Mouse (Mus musculus) C2C12 (cell line): ENCODE measurements around the gene Trabd2b. TPM values are rescaled to one million over a fixed set of nuclear protein-coding genes. Genes with fewer than 3 reads are reported as not detected.

Experiments used
- H3K27me3 ChIP-seq: one replicate; pipeline ENCODE4 v1.6.1; 2011; ENCODE audit not compliant: control insufficient read depth, insufficient read depth, insufficient read length
- H3K36me3 ChIP-seq: one replicate; pipeline ENCODE4 v1.6.1; 2011; ENCODE audit not compliant: control insufficient read depth, insufficient read depth
- H3K4me3 ChIP-seq: one replicate; pipeline ENCODE4 v1.5.1; 2011; ENCODE audit warnings: mild to moderate bottlenecking, control low read depth; ENCODE audit not compliant: poor library complexity, insufficient read depth, severe bottlenecking
- H3K79me2 ChIP-seq: one replicate; pipeline ENCODE4 v1.6.1; 2011; ENCODE audit not compliant: control insufficient read depth, insufficient read depth
- H3K79me3 ChIP-seq: one replicate; pipeline ENCODE4 v1.6.1; 2011; ENCODE audit warnings: low read depth, control low read depth
- H3ac ChIP-seq: one replicate; pipeline ENCODE3; 2011; ENCODE audit warnings: low read depth; ENCODE audit not compliant: control insufficient read depth, insufficient read length
- CEBPB ChIP-seq: IDR thresholded peaks from one replicate; pipeline ENCODE4 v1.6.1; 2011; ENCODE audit warnings: low read depth, mild to moderate bottlenecking, control low read depth, moderate library complexity
- CTCF ChIP-seq: IDR thresholded peaks from one replicate; pipeline ENCODE4 v1.5.1; 2011; ENCODE audit not compliant: control insufficient read depth, insufficient read depth, insufficient read length
- FOSL1 ChIP-seq: IDR thresholded peaks from one replicate; pipeline ENCODE4 v1.8.0; 2011; ENCODE audit warnings: mild to moderate bottlenecking, low read length; ENCODE audit not compliant: poor library complexity, insufficient read depth, severe bottlenecking
- MAX ChIP-seq: IDR thresholded peaks from one replicate; pipeline ENCODE4 v1.6.1; 2011; ENCODE audit warnings: mild to moderate bottlenecking, control low read depth
- MYOD1 ChIP-seq: IDR thresholded peaks from one replicate; pipeline ENCODE4 v1.6.1; 2011; ENCODE audit warnings: low read depth; ENCODE audit not compliant: control insufficient read depth, insufficient read length
- MYOG ChIP-seq: IDR thresholded peaks from one replicate; pipeline ENCODE4 v1.6.1; 2011; ENCODE audit not compliant: control insufficient read depth, insufficient read length; ENCODE audit errors: extremely low read depth
- USF1 ChIP-seq: IDR thresholded peaks from one replicate; pipeline ENCODE4 v1.6.1; 2011; ENCODE audit warnings: low read depth, mild to moderate bottlenecking, control low read depth, moderate library complexity
- polyA plus RNA-seq: library from polyadenylated mRNA; unstranded; fragments of >200 nt; fragmentation: generic; extraction: Trizol; gene quantifications from one replicate; pipeline ENCODE4 v1.2.1, GENCODE M21; 2012; ENCODE audit warnings: missing spikeins

Trabd2b gene
- polyA plus RNA-seq, 1 experiment = 0.28 TPM

DNA sequence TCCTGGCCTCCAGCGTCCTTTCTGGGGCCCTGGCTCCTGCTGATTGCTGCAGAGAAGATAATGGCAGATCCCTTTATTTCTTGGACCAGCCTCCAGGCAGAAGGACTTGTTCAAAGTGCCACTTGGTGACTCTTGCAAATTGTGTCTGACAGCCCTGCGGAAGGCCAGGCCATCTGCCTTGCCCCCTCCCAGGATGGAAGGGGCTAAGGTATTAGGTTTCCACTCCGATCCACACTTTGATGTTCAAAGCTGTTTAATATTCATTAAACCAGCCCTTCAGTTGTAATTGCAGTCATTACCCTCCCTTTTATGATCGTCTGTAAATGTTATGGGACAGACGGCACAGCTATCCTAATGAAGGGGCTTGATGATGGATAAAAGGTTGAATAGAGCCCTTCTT lies 75.0 kb downstream of the Trabd2b start:
- Histone ChIP-seq H3K79me3 (no peaks in the 10 kb centered on the region), H3ac (no peak overlapping the region), H3K36me3 (no peaks in the 10 kb centered on the region), H3K79me2 (no peaks in the 10 kb centered on the region), H3K27me3 (peaks cover 13% of the 10 kb centered on the region), H3K4me3 (no peak overlapping the region)
- no peak for TF ChIP-seq MAX
- TF ChIP-seq MYOD1 = no peak
- TF ChIP-seq MYOG = no peak
- no peak for TF ChIP-seq USF1
- TF ChIP-seq CTCF = no peak
- TF ChIP-seq FOSL1 = no peak
- no peak for TF ChIP-seq CEBPB

DNA sequence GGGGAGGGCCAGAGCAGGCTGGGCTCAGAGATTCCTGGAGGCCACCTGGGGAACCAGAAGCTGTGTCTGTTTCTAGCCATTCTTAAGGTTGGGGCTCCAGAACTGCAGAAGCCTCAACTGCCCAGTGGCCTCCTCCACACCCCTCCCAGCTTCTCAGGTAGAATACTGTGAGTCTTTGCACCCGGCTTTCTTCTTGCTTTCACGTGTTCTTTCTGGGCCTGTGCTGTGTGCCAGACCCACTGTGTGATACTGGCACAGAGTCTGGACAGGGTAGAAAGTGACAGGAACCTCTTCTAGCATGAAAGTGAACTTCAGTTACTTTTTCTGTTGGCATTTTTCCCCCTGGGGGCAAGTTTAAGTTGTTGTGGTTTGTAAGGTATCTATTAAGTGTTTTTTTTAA lies 77.6 kb downstream of the Trabd2b start:
- no peaks in the 10 kb centered on the region for H3K36me3 ChIP-seq
- H3K79me3 ChIP-seq = no peaks in the 10 kb centered on the region
- peaks cover 5% of the 10 kb centered on the region for H3K27me3 ChIP-seq
- H3ac ChIP-seq = no peak overlapping the region
- TF ChIP-seq MAX (no peak), MYOG (no peak), FOSL1 (no peak), USF1 (no peak), CEBPB (no peak), MYOD1 (no peak), CTCF (no peak)
- no peaks in the 10 kb centered on the region for H3K79me2 ChIP-seq
- no peak overlapping the region for H3K4me3 ChIP-seq

DNA sequence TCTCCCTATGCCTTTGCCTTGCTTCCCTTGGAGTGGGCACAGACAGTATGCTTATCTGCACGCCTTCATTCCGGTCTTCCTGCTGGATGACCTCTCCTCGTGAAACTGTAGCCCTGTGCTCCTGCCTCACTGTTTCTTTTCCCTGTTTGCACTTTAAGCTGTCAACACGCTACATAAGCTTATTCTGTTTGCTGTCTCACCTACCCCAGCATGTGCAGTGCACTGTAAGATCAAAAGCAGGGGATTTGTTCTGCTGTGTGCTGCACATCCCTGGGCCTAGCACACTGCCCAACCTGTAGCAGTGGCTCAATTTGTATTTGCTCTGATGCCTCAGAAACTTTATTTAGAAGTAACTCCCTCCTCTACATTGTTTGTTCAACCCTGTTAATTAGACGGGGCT lies 79.5 kb downstream of the Trabd2b start:
- H3K4me3 ChIP-seq = no peak overlapping the region
- H3K79me3 ChIP-seq = no peaks in the 10 kb centered on the region
- H3K79me2 ChIP-seq = no peaks in the 10 kb centered on the region
- H3ac ChIP-seq = no peak overlapping the region
- H3K27me3 ChIP-seq = peaks cover 3% of the 10 kb centered on the region
- no peak for TF ChIP-seq MYOG
- TF ChIP-seq CEBPB = no peak
- no peak for TF ChIP-seq FOSL1
- no peak for TF ChIP-seq CTCF
- no peak for TF ChIP-seq MYOD1
- no peak for TF ChIP-seq USF1
- H3K36me3 ChIP-seq = no peaks in the 10 kb centered on the region

DNA sequence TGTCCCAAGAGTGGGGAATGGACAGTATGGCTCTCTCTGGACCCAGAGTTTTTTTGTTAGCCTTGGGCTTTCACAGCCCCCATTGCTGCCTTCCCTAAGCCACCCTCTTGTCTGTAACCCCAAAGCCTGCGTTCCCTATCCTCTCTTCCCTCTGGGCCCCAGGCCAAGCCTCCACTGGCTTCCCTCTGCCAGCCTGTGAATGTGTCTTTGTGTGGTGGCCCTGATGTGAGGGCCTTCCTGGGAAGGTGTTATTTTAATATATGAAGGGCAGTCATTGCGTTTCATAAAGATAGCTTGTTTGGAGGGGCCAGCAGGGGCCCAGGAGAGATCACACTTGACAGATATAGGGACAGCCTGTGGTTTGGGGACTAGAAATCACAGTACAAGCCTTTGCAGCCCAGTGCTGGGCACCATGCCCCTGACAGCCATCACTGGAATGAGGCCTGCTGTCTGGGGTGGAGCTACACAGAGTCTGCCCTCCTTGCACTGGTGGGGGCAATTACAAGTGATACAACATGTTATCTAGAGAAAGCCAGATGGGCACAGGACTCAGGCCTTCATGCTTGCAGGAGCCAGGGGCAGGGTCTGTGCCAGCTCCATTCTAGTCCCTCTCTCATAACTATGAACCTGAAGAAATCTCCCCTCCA lies 80.5 kb downstream of the Trabd2b start:
- H3K79me2 ChIP-seq = no peaks in the 10 kb centered on the region
- H3K36me3 ChIP-seq = no peaks in the 10 kb centered on the region
- no peak overlapping the region for H3K4me3 ChIP-seq
- H3K79me3 ChIP-seq = no peaks in the 10 kb centered on the region
- H3ac ChIP-seq = no peak overlapping the region
- TF ChIP-seq USF1 (no peak), MYOG (no peak), CTCF (no peak), MYOD1 (no peak), MAX (no peak), FOSL1 (no peak), CEBPB (no peak)
- H3K27me3 ChIP-seq = no peaks in the 10 kb centered on the region

DNA sequence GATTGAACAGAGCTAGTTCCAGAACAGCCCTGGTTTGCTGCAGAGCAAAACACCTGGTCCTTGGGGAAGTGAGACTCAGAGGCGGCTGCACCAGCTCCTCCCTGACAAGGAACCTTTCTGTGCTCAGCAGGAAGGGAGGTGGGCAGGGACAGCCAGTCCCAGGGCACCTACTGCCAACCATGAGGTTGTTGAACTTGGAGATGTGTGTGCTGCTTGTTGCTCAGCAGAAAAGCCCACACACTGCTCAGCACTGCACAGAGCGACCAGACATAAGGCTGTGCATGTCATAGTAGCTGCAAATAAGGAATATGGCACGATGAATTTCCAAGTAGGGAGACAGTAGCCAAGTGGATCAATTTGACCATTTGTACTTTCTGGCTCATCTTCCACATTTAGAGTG lies 81.2 kb downstream of the Trabd2b start:
- H3K27me3 ChIP-seq = no peaks in the 10 kb centered on the region
- no peaks in the 10 kb centered on the region for H3K79me3 ChIP-seq
- TF ChIP-seq CEBPB = no peak
- TF ChIP-seq CTCF = no peak
- no peak for TF ChIP-seq USF1
- TF ChIP-seq FOSL1 = no peak
- no peak for TF ChIP-seq MAX
- TF ChIP-seq MYOD1 = no peak
- TF ChIP-seq MYOG = no peak
- no peak overlapping the region for H3ac ChIP-seq
- H3K79me2 ChIP-seq = no peaks in the 10 kb centered on the region
- H3K4me3 ChIP-seq = no peak overlapping the region
- H3K36me3 ChIP-seq = no peaks in the 10 kb centered on the region

DNA sequence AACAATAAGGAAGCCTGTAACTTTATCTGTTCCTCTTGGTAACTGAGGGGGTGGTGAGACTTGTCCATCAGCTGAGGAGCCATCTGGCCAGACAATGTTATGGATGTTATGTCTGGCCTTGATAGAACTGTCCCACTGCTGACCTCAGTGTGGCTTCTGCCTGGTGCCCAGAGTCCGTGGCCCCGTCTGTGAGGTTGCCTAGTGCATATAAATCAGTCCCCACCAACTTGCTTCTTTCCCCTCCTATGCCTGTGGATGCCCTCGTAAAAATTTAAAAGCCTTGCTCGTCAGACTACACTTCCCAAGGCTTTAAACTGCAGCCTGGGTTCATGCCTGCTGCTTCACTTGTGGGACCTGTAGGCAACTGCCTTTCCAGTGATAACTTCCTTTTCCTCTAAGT lies 85.6 kb downstream of the Trabd2b start:
- Histone ChIP-seq H3K79me3 (no peaks in the 10 kb centered on the region), H3ac (no peak overlapping the region), H3K27me3 (peaks cover 10% of the 10 kb centered on the region), H3K79me2 (no peaks in the 10 kb centered on the region), H3K36me3 (no peaks in the 10 kb centered on the region), H3K4me3 (no peak overlapping the region)
- TF ChIP-seq USF1 (no peak), MYOG (no peak), MYOD1 (no peak)
